Mouse (Mus musculus) megakaryocyte progenitor cell, adult 5-6 weeks (primary cell): ENCODE results near the gene Ak5. TPM values are rescaled to one million over a fixed set of nuclear protein-coding genes. Genes with fewer than 3 reads are reported as not detected.
"Not testable (repeated sequence)": the region's sequence is repeated elsewhere in the genome, so short reads cannot be mapped to it uniquely, and the experiment has no call there.

Source experiments
- ATAC-seq: replicated peaks from 2 replicates; pipeline ENCODE4 v1.8.0; 2016; ENCODE audit warnings: mild to moderate bottlenecking, moderate TSS enrichment, inconsistent platforms; ENCODE audit not compliant: poor library complexity
- total RNA-seq, 2 experiments: library from RNA; stranded (forward) in 1 of 2; stranded (reverse) in 1 of 2; fragments of 157-497, 149-512 nt in 1 of 2; fragments of 200-1000 nt in 1 of 2; gene quantifications; 2 replicates each; pipeline versions ENCODE4 v1.2.3 to v1.2.4; 2015 to 2017

The Ak5 gene
- total RNA-seq (2015), result 0.05 TPM in 1 of 2 replicates, not detected in the other
- total RNA-seq (2017), result not detected in 2 replicates

- 0 out of 2 replicates have a peak, but pooled peaks have one; percentile 33 for ATAC-seq
Measured at GRCm38 (mm10) chr3:152668239-152668638, at the start of gene Ak5. Gene Ak5, minus strand, starts transcription at chr3:152668360.

- peak; percentile 98 for ATAC-seq
Measured at GRCm38 (mm10) chr3:152713991-152714902, 46.1 kb upstream of the Ak5 start, which contains the start of gene Pigk. Gene Pigk, plus strand, starts transcription at chr3:152714100.

- ATAC-seq, result no peak
Measured at GRCm38 (mm10) chr3:152712957-152713356, 44.8 kb upstream of the Ak5 start.

GRCm38 (mm10) chr3:152709936-152710335 lies 41.8 kb upstream of the Ak5 start:
- ATAC-seq, result no peak

- peak; percentile 44; the same call in 1 of the 2 replicates for ATAC-seq
Measured at GRCm38 (mm10) chr3:152707321-152707823, 39.2 kb upstream of the Ak5 start.

GRCm38 (mm10) chr3:152706901-152707300 lies 38.7 kb upstream of the Ak5 start:
- ATAC-seq, result no peak

- no peak for ATAC-seq
Measured at GRCm38 (mm10) chr3:152705826-152706225, 37.7 kb upstream of the Ak5 start.

GRCm38 (mm10) chr3:152702274-152702843 lies 34.2 kb upstream of the Ak5 start:
- no peak for ATAC-seq

GRCm38 (mm10) chr3:152701536-152701935 lies 33.4 kb upstream of the Ak5 start:
- not testable (repeated sequence) for ATAC-seq

- ATAC-seq, result no peak
Measured at GRCm38 (mm10) chr3:152699261-152699660, 31.1 kb upstream of the Ak5 start.

GRCm38 (mm10) chr3:152698017-152698416 lies 29.9 kb upstream of the Ak5 start:
- no peak for ATAC-seq

GRCm38 (mm10) chr3:152694950-152695349 lies 26.8 kb upstream of the Ak5 start:
- no peak for ATAC-seq

GRCm38 (mm10) chr3:152689105-152689504 lies 20.9 kb upstream of the Ak5 start:
- ATAC-seq, result no peak

- ATAC-seq, result no peak
Measured at GRCm38 (mm10) chr3:152688532-152688931, 20.4 kb upstream of the Ak5 start.

- peak; percentile 87 for ATAC-seq
Measured at GRCm38 (mm10) chr3:152674663-152675062, 6.5 kb upstream of the Ak5 start.

GRCm38 (mm10) chr3:152669783-152670182 lies 1.6 kb upstream of the Ak5 start:
- no peak for ATAC-seq

- no peak for ATAC-seq
Measured at GRCm38 (mm10) chr3:152668793-152669192, 633 bp upstream of the Ak5 start.

- ATAC-seq, result peak; percentile 56
Measured at GRCm38 (mm10) chr3:152667356-152668211, 576 bp downstream of the Ak5 start.

GRCm38 (mm10) chr3:152666991-152667355 lies 1.2 kb downstream of the Ak5 start:
- ATAC-seq, result peak; percentile 24; the same call in 1 of the 2 replicates

- ATAC-seq, result no peak
Measured at GRCm38 (mm10) chr3:152658592-152658991, 9.6 kb downstream of the Ak5 start.

- no peak for ATAC-seq
Measured at GRCm38 (mm10) chr3:152651991-152652390, 16.2 kb downstream of the Ak5 start.
